Mouse (Mus musculus) megakaryocyte progenitor cell, adult 5-6 weeks (primary cell): ENCODE data around the gene Gm20696. TPM values are rescaled to one million over a fixed set of nuclear protein-coding genes. Genes with fewer than 3 reads are reported as not detected.

ENCODE experiments used
- ATAC-seq: replicated peaks from 2 replicates; pipeline ENCODE4 v1.8.0; 2016; ENCODE audit warnings: mild to moderate bottlenecking, moderate TSS enrichment, inconsistent platforms; ENCODE audit not compliant: poor library complexity
- total RNA-seq, 2 experiments: library from RNA; stranded (forward) in 1 of 2; stranded (reverse) in 1 of 2; fragments of 157-497, 149-512 nt in 1 of 2; fragments of 200-1000 nt in 1 of 2; gene quantifications; 2 replicates each; pipeline versions ENCODE4 v1.2.3 to v1.2.4; 2015 to 2017

Gene Gm20696
- total RNA-seq, 2 experiments from 2014 or later, result 2.7 to 11.8 TPM

- no peak for ATAC-seq
These were observed 327.8 kb downstream of the Gm20696 start for GRCm38 (mm10) chr6:99338593-99339342.

- no peak for ATAC-seq
These were observed 328.4 kb downstream of the Gm20696 start for GRCm38 (mm10) chr6:99338174-99338573.

- ATAC-seq, result no peak
These were observed 329.0 kb downstream of the Gm20696 start for GRCm38 (mm10) chr6:99337575-99337974.

- no peak for ATAC-seq
These were observed 330.4 kb downstream of the Gm20696 start for GRCm38 (mm10) chr6:99336191-99336590.

GRCm38 (mm10) chr6:99335174-99335830 is 331.3 kb downstream of the Gm20696 start:
- ATAC-seq, result peak; percentile 78

DNA sequence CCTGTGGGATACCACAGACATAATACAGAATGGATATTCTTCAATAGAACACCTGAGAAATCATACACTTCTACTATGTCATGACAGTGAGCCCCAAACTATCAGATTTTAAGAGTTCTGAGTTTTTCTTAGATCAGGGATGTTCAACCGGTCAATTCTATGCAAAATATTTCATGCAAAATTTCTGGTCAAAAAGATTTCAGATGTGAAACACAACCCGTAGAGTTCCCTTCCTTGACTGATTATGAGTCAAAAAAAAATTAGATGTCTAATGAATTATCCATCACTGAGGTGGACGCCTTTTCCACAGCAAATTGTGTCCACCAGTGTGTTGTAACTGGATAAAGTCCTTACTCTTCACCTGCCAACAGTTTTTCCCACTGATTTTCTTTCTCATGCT is 332.3 kb downstream of the Gm20696 start:
- no peak for ATAC-seq

- ATAC-seq, result no peak
These were observed 333.5 kb downstream of the Gm20696 start for GRCm38 (mm10) chr6:99333127-99333526.

GRCm38 (mm10) chr6:99330169-99330568 is 336.4 kb downstream of the Gm20696 start:
- no peak for ATAC-seq

DNA sequence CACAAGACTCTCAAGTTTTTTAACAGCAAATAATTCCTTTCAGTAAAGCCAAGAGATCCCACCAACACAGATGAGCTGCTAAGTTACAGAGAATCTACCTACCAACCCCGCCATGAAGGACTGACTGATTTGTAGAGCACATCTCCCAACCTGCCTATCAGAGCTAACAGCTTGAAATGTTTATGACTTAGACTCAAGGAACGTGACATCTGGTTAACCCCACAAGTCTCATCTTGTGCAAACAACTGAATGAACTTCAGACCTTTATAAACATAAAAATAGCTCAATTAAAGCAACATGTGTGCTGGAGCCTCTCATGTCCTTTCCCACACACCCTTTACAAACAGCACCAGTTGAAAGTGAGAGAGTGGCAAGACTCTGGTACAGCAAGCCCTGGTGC is 338.0 kb downstream of the Gm20696 start:
- no peak for ATAC-seq

DNA sequence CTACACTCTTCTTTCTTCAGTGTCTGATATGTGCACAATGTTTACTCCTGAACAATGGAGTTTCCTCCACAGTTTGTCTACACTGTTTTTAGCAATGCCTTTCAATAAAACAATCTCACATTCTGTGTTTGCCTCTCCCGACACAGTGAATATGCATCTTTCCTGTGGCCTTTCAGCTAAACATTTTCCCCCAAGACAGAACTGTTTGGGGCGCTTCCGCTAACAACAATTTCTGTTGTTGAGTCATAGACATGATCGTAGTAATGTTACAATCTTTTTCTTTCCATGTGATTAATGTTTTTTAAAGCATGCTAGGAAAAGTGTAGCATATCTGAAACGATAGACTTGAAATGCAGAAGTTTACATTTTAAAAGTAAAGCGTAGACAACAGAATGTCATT is 338.5 kb downstream of the Gm20696 start:
- ATAC-seq, result no peak

DNA sequence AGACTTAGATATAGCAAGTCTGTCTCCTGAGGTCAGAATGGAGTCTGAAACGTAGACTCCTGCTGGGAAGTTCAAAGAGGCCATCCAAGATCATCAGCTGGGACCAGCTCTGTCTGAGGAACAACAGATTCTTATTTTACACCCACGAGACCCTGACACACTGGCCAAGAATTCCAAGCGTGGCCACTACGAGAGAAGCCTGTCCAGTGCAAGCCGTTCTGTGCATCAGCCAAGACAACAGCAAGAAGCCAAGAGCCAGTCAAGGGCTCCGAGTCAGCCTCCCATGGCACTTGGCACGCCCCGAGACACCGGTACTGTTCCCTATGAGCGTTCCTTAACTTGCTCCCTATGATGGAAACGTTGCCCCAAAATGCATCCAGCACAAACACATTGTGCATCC is 338.9 kb downstream of the Gm20696 start:
- no peak for ATAC-seq

GRCm38 (mm10) chr6:99325881-99326280 is 340.7 kb downstream of the Gm20696 start:
- no peak for ATAC-seq

DNA sequence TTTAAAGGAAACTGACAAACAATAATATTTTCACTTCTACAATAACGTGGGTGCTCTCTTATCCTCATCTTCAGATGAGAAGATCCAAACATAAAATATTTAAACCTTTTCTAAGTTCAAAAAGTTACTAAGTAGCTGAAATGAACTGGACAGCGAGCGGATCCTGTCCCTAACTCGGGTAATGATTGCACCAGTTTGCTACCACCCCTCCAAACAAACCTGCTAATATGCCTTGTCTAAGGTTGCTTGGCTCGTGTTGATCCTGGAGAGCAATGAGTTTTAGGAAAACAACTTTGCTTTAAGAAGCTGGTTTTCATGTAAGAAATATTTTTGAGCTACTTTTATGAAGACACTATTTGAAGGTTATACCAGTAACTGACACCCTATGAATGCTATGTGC is 341.1 kb downstream of the Gm20696 start:
- no peak for ATAC-seq

- no peak for ATAC-seq
These were observed 344.3 kb downstream of the Gm20696 start for GRCm38 (mm10) chr6:99322132-99322904.

GRCm38 (mm10) chr6:99320444-99320843 is 346.2 kb downstream of the Gm20696 start:
- ATAC-seq, result no peak

GRCm38 (mm10) chr6:99319415-99320405 is 346.9 kb downstream of the Gm20696 start:
- peak; percentile 57; the same call in 1 of the 2 replicates for ATAC-seq

GRCm38 (mm10) chr6:99314746-99315145 is 351.9 kb downstream of the Gm20696 start:
- no peak for ATAC-seq

GRCm38 (mm10) chr6:99310529-99310928 is 356.1 kb downstream of the Gm20696 start:
- no peak for ATAC-seq

DNA sequence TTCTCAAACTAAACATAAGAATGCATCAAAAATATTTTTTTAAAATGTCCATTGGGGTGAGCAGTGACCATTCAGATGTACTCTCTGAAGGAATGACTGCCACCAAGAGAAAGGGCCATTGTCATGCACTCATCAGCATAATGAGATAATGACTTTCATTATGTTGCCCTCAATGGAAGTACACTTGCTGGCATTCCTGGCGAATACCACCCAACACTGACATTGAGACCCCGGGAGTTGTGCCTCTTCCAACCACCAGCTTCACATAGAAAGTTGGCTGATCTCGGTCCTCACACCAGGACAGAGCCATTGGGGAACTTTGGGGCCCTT is 356.5 kb downstream of the Gm20696 start:
- no peak for ATAC-seq

DNA sequence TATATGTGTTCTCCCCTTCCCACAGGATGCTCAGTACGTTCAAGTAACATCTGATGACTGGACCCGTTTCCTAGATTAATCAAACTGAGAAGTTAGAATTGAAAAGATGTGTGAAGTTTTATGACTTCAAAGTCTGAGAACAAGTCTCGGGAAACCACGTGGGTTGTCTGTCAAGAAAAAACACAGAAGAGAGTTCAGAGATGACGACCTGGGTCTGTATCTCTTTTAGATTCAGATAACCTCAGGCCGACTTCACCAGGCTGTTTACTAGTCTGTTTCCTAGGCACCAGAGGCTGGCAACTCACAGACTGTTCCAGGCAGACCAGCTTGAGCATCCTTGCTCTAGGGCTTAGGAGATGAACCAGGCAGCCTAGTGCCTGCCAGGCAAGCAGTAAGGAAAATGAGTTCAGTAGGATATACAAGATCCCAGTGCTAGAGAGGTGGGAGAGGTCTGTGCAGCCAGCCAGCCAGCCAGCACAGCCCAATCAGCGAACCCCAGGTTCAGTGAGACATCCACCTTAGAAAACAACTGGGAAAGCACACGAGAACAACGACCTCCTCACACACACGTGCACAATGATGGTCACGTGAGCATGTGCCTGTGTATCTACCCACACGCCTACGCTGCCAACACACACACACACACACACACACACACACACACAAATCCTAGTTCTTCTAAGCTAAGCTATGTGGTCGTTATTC is 357.0 kb downstream of the Gm20696 start:
- ATAC-seq, result no peak
